Mouse (Mus musculus) erythroblast, embryonic 14.5 days (primary cell): Measurements from ENCODE around the gene Traf4. TPM values are rescaled to one million over a fixed set of nuclear protein-coding genes. Genes with fewer than 3 reads are reported as not detected.
A peak's percentile ranks its signal among the peaks of the same experiment; 100 is the strongest.

Source experiments
- H3K27me3 ChIP-seq: 2 replicates; pipeline ENCODE4 v1.6.1; 2012; ENCODE audit warnings: inconsistent platforms; ENCODE audit not compliant: control insufficient read depth
- H3K36me3 ChIP-seq: 2 replicates; pipeline ENCODE4 v1.6.1; 2012; ENCODE audit warnings: mild to moderate bottlenecking, inconsistent platforms; ENCODE audit not compliant: control insufficient read depth
- H3K4me1 ChIP-seq: 2 replicates; pipeline ENCODE4 v1.6.1; 2012; ENCODE audit warnings: inconsistent platforms; ENCODE audit not compliant: control insufficient read depth
- H3K4me3 ChIP-seq: replicated peaks from 2 replicates; pipeline ENCODE3; 2012; ENCODE audit warnings: moderate library complexity, mild to moderate bottlenecking, inconsistent platforms
- H3K9me3 ChIP-seq: 2 replicates; pipeline ENCODE4 v1.6.1; 2012; ENCODE audit warnings: low read length, inconsistent platforms, mixed read lengths; ENCODE audit not compliant: control insufficient read depth
- GATA1 ChIP-seq: IDR thresholded peaks from 2 replicates; pipeline ENCODE4 v1.6.1; 2012; ENCODE audit warnings: low read length, inconsistent platforms, mixed read lengths
- TAL1 ChIP-seq: IDR thresholded peaks from 3 replicates; pipeline ENCODE4 v1.6.1; 2012; ENCODE audit warnings: low read length, inconsistent platforms, mixed read lengths
- polyA plus RNA-seq: library from polyadenylated mRNA; stranded (reverse); fragments of >175 nt; gene quantifications from 2 replicates; pipeline ENCODE4 v1.2.3, GENCODE M21; 2012

Traf4 gene
- polyA plus RNA-seq, 1 experiment = 7.2 TPM

- Histone ChIP-seq H3K36me3 (peaks cover 78% of the 10 kb centered on the region), H3K9me3 (no peaks in the 10 kb centered on the region), H3K4me3 (peak overlapping the region; percentile 90), H3K4me1 (peaks cover 92% of the 10 kb centered on the region), H3K27me3 (no peaks in the 10 kb centered on the region)
- TF ChIP-seq TAL1 (no peak), GATA1 (no peak)
Measured at GRCm38 (mm10) chr11:78162504-78162903, 2.9 kb downstream of the Traf4 start.

DNA sequence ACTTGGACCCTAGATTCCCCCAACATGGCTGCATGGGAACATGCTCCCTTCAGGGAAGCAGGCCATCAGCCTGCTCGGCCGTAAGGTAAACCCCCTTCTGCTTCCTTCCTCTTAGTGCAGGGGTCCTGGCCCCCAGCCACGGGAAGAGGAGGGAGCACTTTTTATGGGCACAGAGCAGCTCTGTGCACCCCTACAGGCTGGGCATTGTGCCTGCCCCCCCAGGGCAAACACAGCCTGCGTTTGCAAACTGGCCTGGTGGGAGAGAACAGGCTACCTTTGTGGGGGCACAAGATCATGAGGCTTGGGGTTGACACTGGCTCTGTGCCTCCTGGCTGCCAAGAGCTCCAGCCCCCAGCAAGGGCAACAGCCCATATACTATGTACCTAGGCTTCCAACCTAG lies 3.4 kb downstream of the Traf4 start:
- H3K27me3 ChIP-seq = no peaks in the 10 kb centered on the region
- H3K4me1 ChIP-seq = peaks cover 88% of the 10 kb centered on the region
- no peak for TF ChIP-seq GATA1
- TF ChIP-seq TAL1 = no peak
- H3K4me3 ChIP-seq = peak overlapping the region; percentile 90
- peaks cover 78% of the 10 kb centered on the region for H3K36me3 ChIP-seq
- no peaks in the 10 kb centered on the region for H3K9me3 ChIP-seq

DNA sequence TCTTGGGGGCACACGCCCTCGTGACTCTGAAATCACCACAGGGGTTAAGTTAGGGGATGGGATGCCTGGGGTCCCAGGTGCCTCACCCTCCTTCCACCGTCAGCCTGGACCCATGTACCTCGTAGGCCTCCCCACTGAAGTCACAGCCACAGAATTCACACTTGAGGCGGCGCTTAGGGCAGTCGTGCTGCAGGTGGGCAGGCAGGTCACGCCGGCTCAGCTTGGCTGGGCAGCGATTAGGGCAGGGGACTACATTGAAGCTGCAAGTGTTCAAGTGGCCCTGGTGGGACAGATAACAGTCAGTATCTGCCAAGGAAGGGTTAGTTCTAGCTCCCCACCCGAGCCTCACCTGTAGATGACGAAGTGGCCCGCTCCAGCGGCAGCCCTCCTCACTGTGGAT lies 4.2 kb downstream of the Traf4 start:
- H3K4me3 ChIP-seq = no peak overlapping the region
- no peaks in the 10 kb centered on the region for H3K9me3 ChIP-seq
- H3K4me1 ChIP-seq = peaks cover 80% of the 10 kb centered on the region
- no peaks in the 10 kb centered on the region for H3K27me3 ChIP-seq
- no peak for TF ChIP-seq TAL1
- no peak for TF ChIP-seq GATA1
- H3K36me3 ChIP-seq = peaks cover 79% of the 10 kb centered on the region

DNA sequence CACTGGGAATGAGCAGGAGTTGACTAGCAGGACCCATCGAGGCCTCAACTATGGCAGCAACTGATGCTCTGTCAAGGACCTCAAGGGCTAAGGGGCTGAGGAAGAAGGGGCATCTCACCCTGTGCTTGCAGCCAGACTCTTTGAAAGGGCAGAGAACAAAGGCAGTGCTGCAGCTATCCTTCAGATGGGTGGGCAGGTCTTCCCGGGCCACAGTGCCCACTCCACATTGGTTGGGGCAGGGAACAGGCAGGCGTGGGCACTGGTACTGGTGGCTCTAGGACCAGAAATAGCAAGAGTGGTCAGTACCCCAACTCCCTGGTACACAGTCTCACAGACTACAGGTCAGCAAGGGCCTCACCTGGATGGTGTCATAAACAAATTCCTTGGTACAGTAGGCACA lies 4.7 kb downstream of the Traf4 start:
- Histone ChIP-seq H3K4me1 (peaks cover 75% of the 10 kb centered on the region), H3K9me3 (no peaks in the 10 kb centered on the region), H3K36me3 (peaks cover 82% of the 10 kb centered on the region), H3K4me3 (no peak overlapping the region), H3K27me3 (no peaks in the 10 kb centered on the region)
- TF ChIP-seq TAL1 (no peak), GATA1 (no peak)

DNA sequence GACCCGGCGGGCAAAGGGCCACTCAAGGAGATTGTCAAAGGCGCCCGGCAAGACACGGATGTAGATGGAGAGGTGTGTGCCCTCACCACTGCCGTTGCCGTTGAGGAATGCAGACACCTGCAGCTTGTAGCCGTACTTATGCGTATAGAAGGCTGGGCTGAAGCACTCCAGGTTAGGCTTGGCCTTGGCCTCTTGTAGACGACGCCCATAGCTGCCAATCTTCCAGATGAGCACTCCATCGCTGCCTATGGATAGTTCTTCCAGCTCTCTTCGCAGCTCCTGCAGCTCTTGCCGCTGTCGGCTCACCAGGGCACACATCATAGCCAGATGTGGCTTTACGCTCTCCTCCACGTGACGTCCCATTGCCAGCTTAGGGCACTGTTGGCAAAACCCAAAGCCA lies 5.2 kb downstream of the Traf4 start:
- Histone ChIP-seq H3K4me3 (no peak overlapping the region), H3K4me1 (peaks cover 71% of the 10 kb centered on the region), H3K27me3 (no peaks in the 10 kb centered on the region), H3K36me3 (peaks cover 86% of the 10 kb centered on the region), H3K9me3 (no peaks in the 10 kb centered on the region)
- no peak for TF ChIP-seq TAL1
- no peak for TF ChIP-seq GATA1

GRCm38 (mm10) chr11:78159557-78159956 lies 5.8 kb downstream of the Traf4 start:
- Histone ChIP-seq H3K36me3 (peaks cover 92% of the 10 kb centered on the region), H3K9me3 (no peaks in the 10 kb centered on the region), H3K27me3 (no peaks in the 10 kb centered on the region), H3K4me3 (no peak overlapping the region), H3K4me1 (peaks cover 65% of the 10 kb centered on the region)
- TF ChIP-seq TAL1 (no peak), GATA1 (no peak)

- TF ChIP-seq GATA1 (no peak), TAL1 (no peak)
- H3K4me3 ChIP-seq = no peak overlapping the region
- peaks cover 97% of the 10 kb centered on the region for H3K36me3 ChIP-seq
- no peaks in the 10 kb centered on the region for H3K27me3 ChIP-seq
- peaks cover 60% of the 10 kb centered on the region for H3K4me1 ChIP-seq
- H3K9me3 ChIP-seq = no peaks in the 10 kb centered on the region
Measured at GRCm38 (mm10) chr11:78159096-78159495, 6.3 kb downstream of the Traf4 start.

GRCm38 (mm10) chr11:78156156-78156699 lies 9.2 kb downstream of the Traf4 start:
- Histone ChIP-seq H3K9me3 (no peaks in the 10 kb centered on the region), H3K4me3 (no peak overlapping the region), H3K27me3 (no peaks in the 10 kb centered on the region), H3K4me1 (peaks cover 32% of the 10 kb centered on the region), H3K36me3 (peaks cover 90% of the 10 kb centered on the region)
- TF ChIP-seq GATA1 (no peak), TAL1 (no peak)

DNA sequence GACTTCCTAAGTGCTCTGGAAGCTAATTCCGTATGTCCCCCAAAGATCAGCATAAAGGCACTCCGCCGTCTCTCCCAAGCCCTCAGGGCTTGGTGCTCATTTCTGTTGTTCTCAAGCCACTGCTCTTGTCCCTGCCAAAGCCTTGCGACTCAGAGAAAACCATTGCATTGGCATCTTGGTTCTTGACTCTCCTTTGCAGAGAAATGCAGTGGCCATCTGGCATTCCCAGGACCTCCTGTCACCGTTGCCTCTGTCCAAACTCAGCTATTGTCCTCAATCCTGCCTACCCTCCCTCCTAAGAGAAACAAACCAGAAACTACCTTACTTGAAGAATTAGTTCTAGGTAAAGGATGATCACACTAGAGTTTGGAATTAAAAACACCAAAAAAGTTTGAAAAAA lies 9.7 kb downstream of the Traf4 start:
- no peaks in the 10 kb centered on the region for H3K27me3 ChIP-seq
- H3K4me3 ChIP-seq = no peak overlapping the region
- TF ChIP-seq GATA1 = no peak
- no peak for TF ChIP-seq TAL1
- peaks cover 87% of the 10 kb centered on the region for H3K36me3 ChIP-seq
- peaks cover 27% of the 10 kb centered on the region for H3K4me1 ChIP-seq
- H3K9me3 ChIP-seq = no peaks in the 10 kb centered on the region

DNA sequence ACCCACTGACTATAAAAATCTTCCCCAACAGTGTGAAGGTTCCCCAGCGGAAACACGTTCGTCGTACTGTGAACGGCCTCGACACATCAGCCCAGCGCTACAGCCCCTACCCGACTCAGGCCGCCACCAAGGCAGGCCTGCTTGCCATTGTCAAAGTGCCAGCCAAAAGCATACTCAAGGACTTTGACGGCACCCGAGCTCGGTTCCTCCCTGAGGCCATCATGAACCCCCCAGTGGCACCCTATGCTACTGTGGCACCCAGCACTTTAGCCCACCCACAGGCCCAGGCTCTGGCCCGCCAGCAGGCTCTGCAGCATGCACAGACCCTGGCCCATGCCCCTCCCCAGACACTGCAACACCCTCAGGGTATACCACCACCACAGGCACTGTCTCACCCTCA lies 11.6 kb downstream of the Traf4 start:
- Histone ChIP-seq H3K27me3 (no peaks in the 10 kb centered on the region), H3K4me1 (peaks cover 8% of the 10 kb centered on the region), H3K36me3 (peaks cover 76% of the 10 kb centered on the region), H3K9me3 (no peaks in the 10 kb centered on the region), H3K4me3 (no peak overlapping the region)
- TF ChIP-seq TAL1 = no peak
- TF ChIP-seq GATA1 = no peak
